Mouse (Mus musculus): ENCODE data around the gene Gemin6. TPM values are rescaled to one million over a fixed set of nuclear protein-coding genes. Genes with fewer than 3 reads are reported as not detected.
"Not testable (repeated sequence)": the region's sequence is repeated elsewhere in the genome, so short reads cannot be mapped to it uniquely, and the experiment has no call there.

Gene Gemin6
- polyA plus RNA-seq, 1 experiment from 2014 or later, result 23.5 TPM

- 86% methylated on average over 10 of the region's 10 CpGs for WGBS
- H3K9ac ChIP-seq (ENCODE audit: low read length), result no peak overlapping the region
- no peak overlapping the region for H3K4me2 ChIP-seq (ENCODE audit: low read length)
- no peaks in the 10 kb centered on the region for H3K4me1 ChIP-seq (ENCODE audit: control insufficient read depth in 2 of 2, insufficient read depth in 2 of 2, low read length in 2 of 2)
- no peak overlapping the region for H3K27ac ChIP-seq (replicated peaks in 1 of 2; ENCODE audit: control insufficient read depth in 1 of 2, insufficient read depth in 1 of 2, low read depth in 2 of 2, low read length in 2 of 2)
- 0 out of 2 replicates have a peak, but pooled peaks cover 2% of the 10 kb centered on the region for H3K36me3 ChIP-seq (ENCODE audit: control insufficient read depth, insufficient read depth, low read length)
- no peaks in the 10 kb centered on the region for H3K27me3 ChIP-seq (ENCODE audit: control insufficient read depth, insufficient read depth, low read length)
- peaks cover 3% of the 10 kb centered on the region; the same call in 1 of the 2 replicates for H3K9me3 ChIP-seq (ENCODE audit: control insufficient read depth, low read length)
- ATAC-seq (ENCODE audit: insufficient number of reproducible peaks, insufficient read depth, low FRiP score, low read depth), result no peak
- H3K4me3 ChIP-seq (ENCODE audit: control insufficient read depth in 1 of 2, insufficient read depth in 1 of 2, low read depth in 1 of 2, low read length in 2 of 2), result no peak overlapping the region
These were observed 40.6 kb upstream of the Gemin6 start for GRCm38 (mm10) chr17:80183615-80184014.

GRCm38 (mm10) chr17:80193075-80193474, 31.2 kb upstream of the Gemin6 start:
- 64% methylated on average over 5 of the region's 5 CpGs for WGBS
- Histone ChIP-seq H3K4me2 (ENCODE audit: low read length) (no peak overlapping the region), H3K9me3 (ENCODE audit: control insufficient read depth, low read length) (no peaks in the 10 kb centered on the region), H3K36me3 (ENCODE audit: control insufficient read depth, insufficient read depth, low read length) (peaks cover 34% of the 10 kb centered on the region), H3K4me1 (ENCODE audit: control insufficient read depth in 2 of 2, insufficient read depth in 2 of 2, low read length in 2 of 2) (no peaks in the 10 kb centered on the region), H3K27me3 (ENCODE audit: control insufficient read depth, insufficient read depth, low read length) (no peaks in the 10 kb centered on the region), H3K9ac (ENCODE audit: low read length) (no peak overlapping the region), H3K4me3 (ENCODE audit: control insufficient read depth in 1 of 2, insufficient read depth in 1 of 2, low read depth in 1 of 2, low read length in 2 of 2) (no peak overlapping the region), H3K27ac (replicated peaks in 1 of 2; ENCODE audit: control insufficient read depth in 1 of 2, insufficient read depth in 1 of 2, low read depth in 2 of 2, low read length in 2 of 2) (no peak overlapping the region)
- no peak for ATAC-seq (ENCODE audit: insufficient number of reproducible peaks, insufficient read depth, low FRiP score, low read depth)

GRCm38 (mm10) chr17:80199160-80199778, 25.0 kb upstream of the Gemin6 start:
- Histone ChIP-seq H3K4me1 (ENCODE audit: control insufficient read depth in 2 of 2, insufficient read depth in 2 of 2, low read length in 2 of 2) (no peaks in the 10 kb centered on the region), H3K36me3 (ENCODE audit: control insufficient read depth, insufficient read depth, low read length) (peaks cover 84% of the 10 kb centered on the region), H3K9ac (ENCODE audit: low read length) (no peak overlapping the region), H3K27me3 (ENCODE audit: control insufficient read depth, insufficient read depth, low read length) (no peaks in the 10 kb centered on the region), H3K4me2 (ENCODE audit: low read length) (no peak overlapping the region), H3K27ac (replicated peaks in 1 of 2; ENCODE audit: control insufficient read depth in 1 of 2, insufficient read depth in 1 of 2, low read depth in 2 of 2, low read length in 2 of 2) (no peak overlapping the region), H3K4me3 (ENCODE audit: control insufficient read depth in 1 of 2, insufficient read depth in 1 of 2, low read depth in 1 of 2, low read length in 2 of 2) (no peak overlapping the region), H3K9me3 (ENCODE audit: control insufficient read depth, low read length) (no peaks in the 10 kb centered on the region)
- WGBS, result 82% methylated on average over 3 of the region's 3 CpGs
- no peak for ATAC-seq (ENCODE audit: insufficient number of reproducible peaks, insufficient read depth, low FRiP score, low read depth)

GRCm38 (mm10) chr17:80205657-80206056, 18.6 kb upstream of the Gemin6 start:
- Histone ChIP-seq H3K4me3 (ENCODE audit: control insufficient read depth in 1 of 2, insufficient read depth in 1 of 2, low read depth in 1 of 2, low read length in 2 of 2) (peak overlapping the region; percentile 83 to 93), H3K4me1 (ENCODE audit: control insufficient read depth in 2 of 2, insufficient read depth in 2 of 2, low read length in 2 of 2) (peaks cover 0 to 4% of the 10 kb centered on the region in 2 experiments; a peak in 1 of 4 replicates), H3K9me3 (ENCODE audit: control insufficient read depth, low read length) (no peaks in the 10 kb centered on the region), H3K27ac (replicated peaks in 1 of 2; ENCODE audit: control insufficient read depth in 1 of 2, insufficient read depth in 1 of 2, low read depth in 2 of 2, low read length in 2 of 2) (peak overlapping the region in 1 of 2 experiments; percentile 99; a peak in 1 of 4 replicates), H3K27me3 (ENCODE audit: control insufficient read depth, insufficient read depth, low read length) (no peaks in the 10 kb centered on the region), H3K9ac (ENCODE audit: low read length) (peak overlapping the region; percentile 98), H3K36me3 (ENCODE audit: control insufficient read depth, insufficient read depth, low read length) (peaks cover 50% of the 10 kb centered on the region), H3K4me2 (ENCODE audit: low read length) (peak overlapping the region; percentile 87)
- ATAC-seq (ENCODE audit: insufficient number of reproducible peaks, insufficient read depth, low FRiP score, low read depth), result no peak
- 10% methylated on average over 5 of the region's 5 CpGs for WGBS

- Histone ChIP-seq H3K9me3 (ENCODE audit: control insufficient read depth, low read length) (no peaks in the 10 kb centered on the region), H3K4me3 (ENCODE audit: control insufficient read depth in 1 of 2, insufficient read depth in 1 of 2, low read depth in 1 of 2, low read length in 2 of 2) (peak overlapping the region; percentile 83 to 93), H3K4me2 (ENCODE audit: low read length) (peak overlapping the region; percentile 87), H3K9ac (ENCODE audit: low read length) (peak overlapping the region; percentile 98), H3K27me3 (ENCODE audit: control insufficient read depth, insufficient read depth, low read length) (no peaks in the 10 kb centered on the region), H3K4me1 (ENCODE audit: control insufficient read depth in 2 of 2, insufficient read depth in 2 of 2, low read length in 2 of 2) (peaks cover 0 to 4% of the 10 kb centered on the region in 2 experiments; a peak in 1 of 4 replicates), H3K27ac (replicated peaks in 1 of 2; ENCODE audit: control insufficient read depth in 1 of 2, insufficient read depth in 1 of 2, low read depth in 2 of 2, low read length in 2 of 2) (peak overlapping the region; percentile 96 to 99), H3K36me3 (ENCODE audit: control insufficient read depth, insufficient read depth, low read length) (peaks cover 43% of the 10 kb centered on the region)
- WGBS, result under 1% methylated on average over 36 of the region's 36 CpGs
- ATAC-seq (ENCODE audit: insufficient number of reproducible peaks, insufficient read depth, low FRiP score, low read depth), result peak; percentile 60
These were observed 18.0 kb upstream of the Gemin6 start for GRCm38 (mm10) chr17:80206301-80206670.

- Histone ChIP-seq H3K4me1 (ENCODE audit: control insufficient read depth in 2 of 2, insufficient read depth in 2 of 2, low read length in 2 of 2) (peaks cover 0 to 4% of the 10 kb centered on the region in 2 experiments; a peak in 1 of 4 replicates), H3K4me3 (ENCODE audit: control insufficient read depth in 1 of 2, insufficient read depth in 1 of 2, low read depth in 1 of 2, low read length in 2 of 2) (peak within 1 kb of the TSS; percentile 83 to 93), H3K27me3 (ENCODE audit: control insufficient read depth, insufficient read depth, low read length) (no peaks in the 10 kb centered on the region), H3K27ac (replicated peaks in 1 of 2; ENCODE audit: control insufficient read depth in 1 of 2, insufficient read depth in 1 of 2, low read depth in 2 of 2, low read length in 2 of 2) (peak within 1 kb of the TSS; percentile 96 to 99), H3K36me3 (ENCODE audit: control insufficient read depth, insufficient read depth, low read length) (peaks cover 37% of the 10 kb centered on the region), H3K9ac (ENCODE audit: low read length) (peak within 1 kb of the TSS; percentile 98), H3K9me3 (ENCODE audit: control insufficient read depth, low read length) (no peaks in the 10 kb centered on the region), H3K4me2 (ENCODE audit: low read length) (peak within 1 kb of the TSS; percentile 87)
- peak; percentile 86 for ATAC-seq (ENCODE audit: insufficient number of reproducible peaks, insufficient read depth, low FRiP score, low read depth)
- WGBS, result under 1% methylated on average over 92 of the region's 95 CpGs
These were observed 17.3 kb upstream of the Gemin6 start, which contains the start of the genes Srsf7 and Ttc39d for GRCm38 (mm10) chr17:80206671-80207581. TSS of gene Srsf7 (minus strand) at chr17:80207307. TSS of gene Ttc39d (plus strand) at chr17:80207460.

- H3K4me1 ChIP-seq (ENCODE audit: control insufficient read depth in 2 of 2, insufficient read depth in 2 of 2, low read length in 2 of 2); H3K27ac ChIP-seq (replicated peaks in 1 of 2; ENCODE audit: control insufficient read depth in 1 of 2, insufficient read depth in 1 of 2, low read depth in 2 of 2, low read length in 2 of 2); H3K9ac ChIP-seq (ENCODE audit: low read length); H3K9me3 ChIP-seq (ENCODE audit: control insufficient read depth, low read length); ATAC-seq (ENCODE audit: insufficient number of reproducible peaks, insufficient read depth, low FRiP score, low read depth); H3K4me3 ChIP-seq (ENCODE audit: control insufficient read depth in 1 of 2, insufficient read depth in 1 of 2, low read depth in 1 of 2, low read length in 2 of 2); H3K36me3 ChIP-seq (ENCODE audit: control insufficient read depth, insufficient read depth, low read length); H3K4me2 ChIP-seq (ENCODE audit: low read length); H3K27me3 ChIP-seq (ENCODE audit: control insufficient read depth, insufficient read depth, low read length): not testable (repeated sequence)
- WGBS, result 90% methylated on average over 4 of the region's 4 CpGs
These were observed 10.2 kb upstream of the Gemin6 start for GRCm38 (mm10) chr17:80213998-80214397.
